Mouse (Mus musculus) inflammation-experienced regulatory T-cells, adult 16 weeks (primary cell): ENCODE data around the gene Ptchd1. TPM values are rescaled to one million over a fixed set of nuclear protein-coding genes. Genes with fewer than 3 reads are reported as not detected.

Source experiments
- polyA plus RNA-seq: library from polyadenylated mRNA; unstranded; fragments of 100-300 nt; shearing (Covaris generic); gene quantifications from one replicate; pipeline ENCODE4 v1.2.1, GENCODE M21; 2017

Gene Ptchd1
- not detected for polyA plus RNA-seq

DNA sequence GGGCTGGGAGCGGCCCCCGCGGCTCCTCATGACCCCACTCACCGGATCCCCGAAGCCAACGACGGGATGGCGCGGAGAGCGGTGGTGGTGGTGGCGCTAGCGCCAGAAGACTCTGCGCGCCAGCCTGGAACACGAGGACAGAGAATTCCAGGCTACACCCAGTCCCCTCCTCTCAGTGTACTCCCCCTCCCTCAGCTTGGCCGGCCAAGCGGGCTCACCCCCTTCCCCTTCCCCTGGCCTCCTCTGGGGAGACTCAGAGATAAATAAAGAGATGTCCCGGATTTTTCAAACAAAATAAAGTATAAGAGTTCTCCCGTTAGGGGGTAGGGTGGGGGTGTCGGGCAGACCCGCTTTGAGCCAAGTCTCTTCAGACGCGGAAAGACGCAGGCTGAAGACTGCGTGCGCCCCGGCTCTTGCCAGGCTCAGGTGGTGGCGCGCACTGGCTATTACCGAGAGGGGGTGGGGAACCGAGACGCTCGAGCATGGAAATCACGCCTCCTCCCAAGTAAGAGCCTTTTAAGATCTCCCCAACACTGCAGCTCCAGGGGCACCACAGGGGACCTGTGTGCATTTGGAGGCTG, at the start of gene Ptchd1:
Gene Ptchd1, minus strand, starts transcription at position 114 of the 581 bp plus-strand sequence.

DNA sequence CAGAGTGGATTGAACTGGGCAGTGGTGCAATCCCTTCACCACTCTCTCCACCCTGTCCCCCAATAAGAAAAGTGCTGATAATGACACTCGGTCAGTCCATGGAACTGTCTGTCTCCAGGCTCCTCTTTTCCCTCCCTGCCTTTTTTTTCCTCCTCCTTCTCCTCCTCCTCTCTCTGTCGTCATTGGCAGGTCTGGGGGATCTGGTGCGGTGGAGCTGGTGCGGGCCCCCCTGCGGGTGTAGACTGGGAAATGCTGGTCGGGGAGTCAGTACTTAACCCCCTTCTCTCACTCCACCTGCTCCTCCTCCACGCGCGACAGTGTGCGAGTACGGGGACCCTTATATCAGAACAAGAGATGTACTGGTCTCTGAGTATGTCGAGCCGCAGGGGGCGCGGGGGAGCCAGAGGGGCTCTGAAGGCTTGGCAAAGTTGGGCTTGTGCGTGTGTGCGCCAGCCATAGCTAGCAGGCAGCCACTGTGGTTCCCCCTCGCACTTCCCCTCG, 777 bp upstream of the Ptchd1 start, which contains the start of gene Gm15155:
Gene Gm15155, plus strand, starts transcription at position 401 of the 501 bp plus-strand sequence.

Other genes starting within 250 kb of the Ptchd1 start
- not detected for gene Gm15155, start 927 bp upstream of the Ptchd1 start, polyA plus RNA-seq